Mouse (Mus musculus) liver, postnatal 0 days (tissue): ENCODE data around the gene Pygb. TPM values are rescaled to one million over a fixed set of nuclear protein-coding genes. Genes with fewer than 3 reads are reported as not detected.

Experiments
- ATAC-seq: fragments of 200-750 bp; cut with Nextera tagmentation; 2 replicates; pipeline ENCODE4 v1.8.0; 2017; ENCODE audit warnings: mild to moderate bottlenecking, moderate library complexity
- DNase-seq: peaks from one replicate; pipeline ENCODE4 v3.0.0-alpha.2; 2016
- H3K27ac ChIP-seq: fragments of 300-500 bp; sonication (generic); 2 replicates; pipeline ENCODE4 v1.5.1; 2014; ENCODE audit warnings: antibody characterized with exemption, moderate library complexity, mild to moderate bottlenecking, low read depth
- H3K27me3 ChIP-seq: fragments of 300-500 bp; sonication (generic); 2 replicates; pipeline ENCODE4 v1.6.1; 2014; ENCODE audit warnings: low read length, control low read depth, mixed read lengths; ENCODE audit not compliant: insufficient read depth
- H3K36me3 ChIP-seq: fragments of 300-500 bp; sonication (generic); replicated peaks from 2 replicates; pipeline ENCODE4 v1.6.1; 2014; ENCODE audit warnings: mild to moderate bottlenecking, control low read depth, low read length, moderate library complexity, mixed read lengths; ENCODE audit not compliant: insufficient read depth
- H3K4me1 ChIP-seq: fragments of 300-500 bp; sonication (generic); 2 replicates; pipeline ENCODE4 v1.6.1; 2014; ENCODE audit warnings: antibody characterized with exemption, mild to moderate bottlenecking, control low read depth; ENCODE audit not compliant: insufficient read depth
- H3K4me2 ChIP-seq: fragments of 300-500 bp; sonication (generic); 2 replicates; pipeline ENCODE4 v1.6.1; 2014; ENCODE audit warnings: low read depth, mild to moderate bottlenecking, low read length, moderate library complexity, mixed read lengths
- H3K4me3 ChIP-seq: fragments of 300-500 bp; sonication (generic); 2 replicates; pipeline ENCODE4 v1.5.1; 2014; ENCODE audit warnings: low read depth, low read length
- H3K9ac ChIP-seq: fragments of 300-500 bp; sonication (generic); replicated peaks from 2 replicates; pipeline ENCODE4 v1.6.1; 2014; ENCODE audit warnings: mild to moderate bottlenecking, moderate library complexity
- H3K9me3 ChIP-seq: fragments of 300-500 bp; sonication (generic); 2 replicates; pipeline ENCODE4 v1.6.1; 2016; ENCODE audit warnings: mild to moderate bottlenecking, control low read depth, low read length, mixed read lengths
- CTCF ChIP-seq: sonication (generic); IDR thresholded peaks from 2 replicates; pipeline ENCODE4 v1.5.1; 2016; ENCODE audit warnings: antibody characterized with exemption, low read depth
- EP300 ChIP-seq: IDR thresholded peaks from 2 replicates; pipeline ENCODE4 v1.6.1; 2016; ENCODE audit warnings: antibody characterized with exemption, low read depth, mild to moderate bottlenecking
- WGBS: fragments of 180-500 bp; shearing (Covaris S2); extraction: QIAGEN DNeasy Blood & Tissue Kit; methylation state at CpG from one replicate; pipeline ENCODE4 v1.1.7; 2014; ENCODE audit not compliant: insufficient replicate concordance; 5-methylcytosine and 5-hydroxymethylcytosine counted together
- polyA plus RNA-seq: library from polyadenylated mRNA; unstranded; fragments of >200 nt; fragmentation: Nextera tagmentation; extraction: Ambion mirVana; gene quantifications from 2 replicates; pipeline ENCODE4 v1.2.1, GENCODE M21; 2015

Gene Pygb
- polyA plus RNA-seq: 13.6 and 15.3 TPM in 2 replicates

DNA sequence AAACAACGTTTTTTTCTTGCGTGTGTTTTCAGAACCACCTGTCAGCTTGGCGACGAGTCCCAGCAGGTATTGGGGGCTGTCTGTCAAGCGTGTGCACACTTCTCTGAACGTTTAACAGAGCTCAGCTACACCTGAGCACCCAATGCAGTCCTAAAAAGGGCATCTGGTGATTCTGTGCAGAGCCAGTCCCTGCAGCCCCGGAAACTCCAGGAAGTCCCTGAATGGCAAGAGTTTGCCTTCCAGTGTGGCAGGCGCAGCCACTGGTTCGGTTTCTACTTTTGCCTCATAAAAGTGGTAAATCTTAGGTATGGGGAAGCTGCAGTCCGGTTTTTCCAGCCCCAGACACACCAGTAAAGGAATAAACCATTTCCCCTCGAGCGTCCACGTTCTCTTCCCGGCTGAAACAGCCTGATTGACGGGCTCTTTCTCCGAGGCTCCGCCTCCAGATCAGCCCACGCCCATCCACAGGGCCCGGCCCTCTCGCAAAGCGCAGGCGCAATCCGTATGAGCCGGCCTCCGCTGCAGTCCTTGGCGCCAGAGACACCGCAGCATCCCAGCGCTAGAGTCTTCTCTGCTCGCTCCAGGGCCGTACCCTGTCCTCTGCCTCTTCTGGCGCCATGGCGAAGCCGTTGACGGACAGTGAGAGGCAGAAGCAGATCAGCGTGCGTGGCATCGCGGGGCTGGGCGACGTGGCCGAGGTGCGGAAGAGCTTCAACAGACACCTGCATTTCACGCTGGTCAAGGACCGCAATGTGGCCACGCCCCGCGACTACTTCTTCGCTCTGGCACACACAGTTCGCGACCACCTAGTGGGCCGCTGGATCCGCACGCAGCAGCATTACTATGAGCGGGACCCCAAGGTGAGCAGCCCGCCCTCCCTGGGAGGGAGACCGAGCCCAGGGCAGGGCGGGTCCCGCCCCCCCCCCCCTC lies at the start of gene Pygb:
Pygb (plus strand) TSS at position 485 of the 930 bp plus-strand sequence.
- no peak for TF ChIP-seq EP300
- TF ChIP-seq CTCF: no peak
- Histone ChIP-seq H3K9me3 (no peaks in the 10 kb centered on the region), H3K4me3 (peak within 1 kb of the TSS; percentile 84), H3K4me1 (peaks cover 23% of the 10 kb centered on the region), H3K9ac (peak within 1 kb of the TSS; percentile 65), H3K27me3 (no peaks in the 10 kb centered on the region), H3K4me2 (peak within 1 kb of the TSS; percentile 96), H3K36me3 (no peaks in the 10 kb centered on the region), H3K27ac (peak within 1 kb of the TSS; percentile 44)
- DNase-seq (peak; percentile 88), ATAC-seq (peak; percentile 86)
- 2% methylated on average over 56 of the region's 58 CpGs for WGBS

DNA sequence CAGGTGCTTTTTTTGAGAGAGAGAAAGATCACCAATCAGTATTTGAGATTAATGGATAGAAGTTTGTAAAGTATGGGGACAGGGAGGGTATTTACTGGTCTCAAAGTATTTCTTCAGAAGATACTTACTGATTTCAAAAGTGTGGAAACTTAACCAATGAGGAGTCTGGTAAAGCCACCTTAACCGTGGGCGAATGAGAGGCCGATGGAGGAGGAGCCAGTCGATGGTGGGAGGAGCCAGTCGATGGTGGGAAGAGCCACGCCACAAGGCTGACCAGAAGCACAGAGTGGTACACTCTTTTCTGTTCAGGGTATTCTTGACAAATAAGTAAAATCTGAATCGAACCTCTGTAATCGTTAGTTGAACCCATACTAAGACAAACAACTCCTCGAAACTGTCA lies 48.7 kb upstream of the Pygb start:
- no peak for TF ChIP-seq EP300
- TF ChIP-seq CTCF: no peak
- no peaks in the 10 kb centered on the region for H3K27me3 ChIP-seq
- 63% methylated on average over 9 of the region's 9 CpGs for WGBS
- no peaks in the 10 kb centered on the region for H3K4me1 ChIP-seq
- H3K4me3 ChIP-seq: no peak overlapping the region
- H3K36me3 ChIP-seq: no peaks in the 10 kb centered on the region
- no peak overlapping the region for H3K27ac ChIP-seq
- H3K9ac ChIP-seq: no peak overlapping the region
- ATAC-seq: no peak
- no peaks in the 10 kb centered on the region for H3K9me3 ChIP-seq
- DNase-seq: no peak
- H3K4me2 ChIP-seq: no peak overlapping the region

DNA sequence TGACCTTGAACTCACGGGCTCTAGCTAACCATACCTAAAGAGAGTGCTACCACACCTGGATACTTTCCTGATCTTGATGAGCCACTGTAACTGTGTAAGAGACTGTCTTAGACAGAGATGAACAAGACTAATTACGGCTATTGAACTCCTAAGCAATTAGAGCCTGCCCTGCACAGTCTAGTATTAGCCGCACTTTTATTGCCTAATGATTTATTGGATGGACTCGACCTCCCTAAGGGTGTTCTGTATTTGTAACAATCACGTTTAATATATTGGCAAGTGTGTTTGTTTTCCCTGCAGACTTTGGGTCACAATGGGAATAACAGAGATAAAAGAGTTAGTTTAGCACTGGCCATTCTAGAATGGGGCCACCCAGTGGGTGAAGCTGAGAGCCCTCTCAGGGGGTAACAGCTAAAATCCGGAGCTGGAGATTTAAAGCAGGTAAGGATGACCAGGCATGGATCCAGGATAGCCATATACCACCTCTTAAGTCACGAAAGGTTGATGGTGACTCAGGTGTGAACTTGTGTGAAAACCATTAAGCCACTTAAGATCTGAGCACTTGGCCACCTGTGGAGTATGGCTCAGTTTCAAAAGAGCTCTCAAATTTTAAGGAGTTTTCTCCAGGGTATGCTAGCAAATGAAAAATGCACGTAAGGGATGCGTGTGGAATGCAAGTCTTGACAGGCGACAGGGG lies 46.2 kb upstream of the Pygb start:
- no peak for TF ChIP-seq CTCF
- Histone ChIP-seq H3K27ac (no peak overlapping the region), H3K27me3 (no peaks in the 10 kb centered on the region), H3K4me2 (no peak overlapping the region), H3K4me1 (no peaks in the 10 kb centered on the region), H3K9ac (no peak overlapping the region), H3K9me3 (no peaks in the 10 kb centered on the region), H3K4me3 (no peak overlapping the region), H3K36me3 (no peaks in the 10 kb centered on the region)
- ATAC-seq (no peak), DNase-seq (no peak)
- WGBS: 63% methylated on average over 10 of the region's 10 CpGs

DNA sequence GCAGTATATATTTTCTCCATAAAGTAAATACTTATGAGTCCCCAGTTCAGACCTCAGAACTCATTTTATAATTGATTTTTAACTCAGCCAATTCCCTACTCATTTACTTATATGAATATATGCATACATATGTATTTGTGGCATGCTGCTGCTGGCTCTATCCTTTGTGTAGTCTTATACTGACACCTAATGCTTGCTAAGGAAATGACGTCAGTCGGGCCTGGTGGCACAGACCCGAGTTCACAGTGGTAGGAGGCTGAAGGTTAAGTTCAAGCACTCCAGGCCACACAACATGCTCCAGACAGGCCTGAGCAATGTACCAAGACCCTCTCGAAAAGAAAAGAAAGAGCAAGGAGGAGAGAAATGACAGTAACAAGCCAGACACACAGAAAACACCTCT lies 45.1 kb upstream of the Pygb start:
- H3K4me3 ChIP-seq: no peak overlapping the region
- H3K4me2 ChIP-seq: no peak overlapping the region
- H3K4me1 ChIP-seq: no peaks in the 10 kb centered on the region
- DNase-seq (no peak), ATAC-seq (no peak)
- H3K9me3 ChIP-seq: no peaks in the 10 kb centered on the region
- no peaks in the 10 kb centered on the region for H3K27me3 ChIP-seq
- no peak overlapping the region for H3K9ac ChIP-seq
- TF ChIP-seq EP300 (no peak), CTCF (peak; percentile 29; the same call in 1 of the 2 replicates)
- 45% methylated on average over 4 of the region's 4 CpGs for WGBS
- no peak overlapping the region for H3K27ac ChIP-seq
- no peaks in the 10 kb centered on the region for H3K36me3 ChIP-seq

DNA sequence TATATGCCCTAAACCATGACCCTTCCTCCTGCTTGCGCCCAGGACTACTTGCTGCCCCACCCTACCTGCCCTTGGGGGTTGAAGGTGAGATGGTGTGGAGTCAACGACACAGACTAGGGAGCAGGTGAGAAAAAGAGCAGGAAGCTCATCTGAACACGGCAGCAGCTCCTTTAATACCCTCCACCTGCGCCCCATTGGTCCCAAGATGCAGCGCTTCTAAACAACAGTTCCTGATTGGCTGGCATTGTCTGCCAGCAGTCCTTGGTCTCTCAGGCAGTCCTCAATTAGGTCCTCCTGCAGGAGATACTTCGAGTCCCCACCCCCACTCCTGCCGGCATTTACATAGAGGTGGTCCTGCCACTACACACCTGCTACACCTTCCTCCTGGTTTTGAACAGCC lies 41.5 kb upstream of the Pygb start:
- no peaks in the 10 kb centered on the region for H3K27me3 ChIP-seq
- no peak for TF ChIP-seq EP300
- TF ChIP-seq CTCF: no peak
- no peaks in the 10 kb centered on the region for H3K9me3 ChIP-seq
- DNase-seq: no peak
- H3K27ac ChIP-seq: no peak overlapping the region
- peaks cover 11% of the 10 kb centered on the region for H3K4me1 ChIP-seq
- no peak overlapping the region for H3K9ac ChIP-seq
- H3K4me2 ChIP-seq: no peak overlapping the region
- H3K36me3 ChIP-seq: no peaks in the 10 kb centered on the region
- 55% methylated on average over 7 of the region's 7 CpGs for WGBS
- no peak overlapping the region for H3K4me3 ChIP-seq
- no peak for ATAC-seq

GRCm38 (mm10) chr2:150748854-150749253 lies 37.7 kb upstream of the Pygb start, which contains the start of gene Entpd6:
Entpd6 (plus strand) TSS chr2:150749042.
- no peaks in the 10 kb centered on the region for H3K27me3 ChIP-seq
- peak within 1 kb of the TSS; percentile 84 for H3K27ac ChIP-seq
- peak within 1 kb of the TSS; percentile 100 for H3K4me2 ChIP-seq
- TF ChIP-seq CTCF: peak; percentile 89
- no peak for TF ChIP-seq EP300
- peak; percentile 97 for ATAC-seq
- WGBS: 0% methylated on average over 30 of the region's 30 CpGs
- peaks cover 16% of the 10 kb centered on the region for H3K4me1 ChIP-seq
- no peaks in the 10 kb centered on the region for H3K9me3 ChIP-seq
- H3K36me3 ChIP-seq: peaks cover 8% of the 10 kb centered on the region; the same call in 1 of the 2 replicates
- DNase-seq: peak; percentile 93
- peak within 1 kb of the TSS; percentile 70 for H3K4me3 ChIP-seq
- peak within 1 kb of the TSS; percentile 76 for H3K9ac ChIP-seq
